Mouse (Mus musculus): Measurements from ENCODE around the gene Xpr1.

The Xpr1 gene

DNA sequence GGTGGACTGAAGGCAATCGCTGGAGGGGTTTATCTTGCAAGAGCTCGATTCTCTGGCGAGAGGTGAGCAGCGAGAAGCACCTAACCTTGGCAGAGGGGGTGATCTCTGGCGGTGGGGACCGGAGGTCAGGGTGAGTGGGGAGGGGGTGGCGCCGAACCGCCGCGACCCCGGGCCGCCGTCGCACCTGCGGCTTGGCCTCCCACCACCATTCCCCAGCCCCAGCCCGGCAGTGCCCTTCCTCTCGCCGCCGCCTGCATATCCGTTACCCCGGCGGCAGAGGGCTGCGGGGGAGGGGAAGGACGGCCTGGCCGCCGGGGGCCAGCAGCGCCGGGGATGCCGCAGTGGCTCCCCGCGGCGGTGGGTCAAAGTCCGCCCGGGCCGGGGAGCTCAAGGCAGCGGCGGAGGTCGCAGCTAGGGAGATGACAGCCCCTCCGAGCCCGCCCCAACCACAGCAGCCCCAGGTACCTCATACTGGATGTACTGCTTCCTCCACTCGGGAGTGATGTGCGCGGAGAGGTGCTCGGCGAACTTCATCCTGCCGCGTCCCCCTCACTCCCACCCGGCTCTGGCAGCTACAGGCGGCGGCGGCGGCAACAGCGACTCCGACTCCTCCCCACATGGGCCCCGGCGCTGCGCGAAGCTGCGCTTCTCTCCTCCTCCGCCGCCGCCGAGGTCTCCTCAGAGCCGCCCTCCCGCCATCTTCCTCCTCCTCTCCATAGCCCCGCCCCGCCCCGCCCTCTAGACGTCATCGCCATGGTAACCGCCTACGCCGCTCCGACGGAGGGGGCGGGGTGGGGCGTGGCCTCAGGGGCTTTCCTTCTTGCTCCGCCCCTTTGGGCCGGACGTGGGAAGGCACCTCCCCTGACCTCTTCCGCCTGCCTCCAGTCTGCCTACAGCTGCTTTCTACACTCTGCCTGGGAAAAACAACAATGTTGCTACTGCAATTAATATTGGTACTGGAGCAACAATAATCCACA, at the start of gene Xpr1:
Gene Xpr1, minus strand, starts transcription at position 715 of the 977 bp plus-strand sequence.
- peak; percentile 99 for DNase-seq (ENCODE audit: low read depth)

DNA sequence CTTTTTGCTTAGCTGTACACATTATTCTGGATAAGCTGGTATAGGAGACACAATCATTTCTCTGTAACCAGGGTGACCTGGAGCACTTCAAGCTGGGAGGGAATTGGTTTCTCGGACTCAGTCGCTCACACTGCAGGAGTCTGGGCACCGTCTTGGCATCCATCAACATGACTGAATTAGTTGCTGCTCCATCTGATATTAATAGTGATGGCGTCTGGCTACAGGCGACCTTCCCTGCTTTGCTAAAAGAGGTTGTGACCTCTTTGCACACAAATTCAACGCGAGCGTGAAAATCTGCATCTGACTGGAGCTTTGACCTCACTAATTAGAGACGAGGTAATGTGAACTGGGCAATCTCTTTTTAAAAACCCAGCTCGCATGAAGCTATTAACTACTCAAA, 46.2 kb upstream of the Xpr1 start:
- DNase-seq (ENCODE audit: low read depth), result no peak

DNA sequence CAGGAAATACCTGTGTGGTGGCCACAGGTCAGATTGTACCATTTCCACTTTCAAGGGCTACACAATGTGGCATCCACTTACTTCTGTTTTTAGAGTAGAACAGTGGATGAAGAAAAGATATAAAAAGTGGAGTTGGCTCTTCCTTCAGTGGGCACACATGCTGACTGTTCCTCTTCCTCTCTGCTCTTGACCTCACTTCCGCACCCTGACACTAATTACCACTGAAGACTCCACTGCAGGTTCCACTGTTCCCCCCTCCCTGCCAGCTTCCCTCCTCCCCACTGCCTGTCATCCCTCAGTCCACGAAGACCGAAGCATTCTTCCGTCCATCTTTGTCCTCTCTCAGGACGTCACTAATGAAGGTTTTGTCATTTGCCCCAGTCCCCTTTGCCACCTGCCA, 45.4 kb upstream of the Xpr1 start:
- no peak for DNase-seq (ENCODE audit: low read depth)

DNA sequence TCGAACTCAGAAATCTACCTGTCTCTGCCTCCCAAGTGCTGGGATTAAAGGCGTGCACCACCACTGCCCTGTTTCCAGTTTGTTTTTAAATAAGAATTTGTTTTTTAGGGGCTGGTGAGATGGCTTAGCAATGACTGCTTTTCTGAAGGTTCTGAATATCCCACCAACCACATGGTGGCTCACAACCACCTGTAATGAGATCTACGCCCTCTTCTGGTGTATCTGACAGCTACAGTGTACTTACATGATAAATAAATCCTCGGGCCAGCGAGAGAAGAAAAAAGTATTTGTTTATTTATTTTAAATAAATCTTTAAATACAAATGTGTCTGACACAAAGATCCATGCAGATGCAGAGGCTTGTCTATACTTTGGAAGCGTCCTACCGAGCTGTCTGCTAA, 40.3 kb upstream of the Xpr1 start:
- DNase-seq (ENCODE audit: low read depth), result peak; percentile 44

DNA sequence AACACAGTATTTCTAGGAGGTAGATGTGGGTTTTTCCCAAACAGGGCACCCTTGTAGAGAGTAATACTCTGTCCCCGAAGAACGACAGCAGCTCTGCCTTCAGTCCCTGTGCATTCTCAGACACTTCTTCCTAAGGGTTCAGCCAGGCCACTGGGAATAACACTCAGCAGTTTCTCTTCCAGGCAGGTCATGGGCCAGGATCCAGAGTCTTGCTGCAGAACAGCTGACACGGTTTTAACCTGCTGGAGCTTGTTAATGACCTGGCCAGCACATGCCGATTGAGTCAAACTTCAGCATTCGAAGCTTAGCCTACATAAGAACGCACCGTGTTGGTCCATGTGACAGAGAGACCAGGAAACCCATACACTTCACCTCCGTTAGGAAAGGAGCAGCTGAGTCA, 36.0 kb upstream of the Xpr1 start:
- DNase-seq (ENCODE audit: low read depth), result peak; percentile 5

DNA sequence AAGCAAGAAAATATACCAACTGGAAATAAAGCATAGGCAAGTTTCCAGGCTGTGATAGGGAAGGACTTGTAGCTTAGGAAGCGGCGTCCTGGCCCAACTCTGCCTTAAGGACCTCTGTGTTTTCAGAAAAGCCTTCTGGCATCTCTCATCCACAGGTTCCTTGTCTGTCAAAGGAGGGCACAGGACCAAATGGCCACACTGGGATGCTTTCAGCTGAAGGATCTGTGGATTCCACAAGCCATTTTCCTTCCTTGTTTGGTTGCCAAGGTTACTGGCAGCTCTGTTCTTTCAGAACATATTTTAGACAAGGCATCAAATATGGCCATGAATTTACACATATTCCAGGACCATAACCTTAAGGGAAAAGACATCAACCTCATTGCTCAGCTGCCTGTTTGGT, 31.7 kb upstream of the Xpr1 start:
- no peak for DNase-seq (ENCODE audit: low read depth)

DNA sequence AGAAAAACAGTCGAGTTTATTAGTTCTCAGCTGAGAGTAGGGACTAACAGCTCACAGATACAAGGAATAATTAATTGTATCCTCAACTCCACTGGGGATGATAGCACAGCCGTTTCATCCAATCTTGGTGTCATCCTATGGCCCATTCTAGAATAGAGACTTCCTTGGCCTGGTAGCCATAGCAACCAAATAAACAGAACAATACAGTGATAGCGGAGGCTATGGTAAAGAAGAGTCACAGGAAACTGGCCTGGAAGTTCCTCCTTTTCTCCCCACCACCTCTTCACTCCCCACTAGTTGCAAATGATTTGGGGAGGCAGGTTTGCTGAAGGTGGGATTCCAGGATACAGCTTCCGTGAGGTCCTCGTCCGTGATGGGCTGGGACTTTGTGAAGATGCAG, 30.1 kb upstream of the Xpr1 start:
- no peak for DNase-seq (ENCODE audit: low read depth)

DNA sequence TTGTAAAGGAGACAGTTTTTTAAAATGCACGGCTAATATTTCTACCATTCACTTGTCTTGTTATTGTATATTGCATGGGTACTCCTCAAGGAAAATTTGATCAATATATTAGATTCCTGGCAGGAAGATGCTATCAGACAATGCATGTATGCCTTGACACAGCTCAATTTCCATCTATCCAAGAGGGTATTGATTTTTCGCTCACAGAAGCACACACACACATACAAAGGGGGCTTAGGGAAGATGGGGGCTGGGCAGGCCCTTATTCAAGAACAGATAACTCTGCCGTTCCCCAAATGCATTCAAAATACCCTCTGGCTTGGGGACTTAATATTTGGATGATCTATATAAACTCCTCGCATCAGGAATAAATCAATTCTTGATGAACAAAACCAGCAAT, 25.9 kb upstream of the Xpr1 start:
- DNase-seq (ENCODE audit: low read depth), result no peak

DNA sequence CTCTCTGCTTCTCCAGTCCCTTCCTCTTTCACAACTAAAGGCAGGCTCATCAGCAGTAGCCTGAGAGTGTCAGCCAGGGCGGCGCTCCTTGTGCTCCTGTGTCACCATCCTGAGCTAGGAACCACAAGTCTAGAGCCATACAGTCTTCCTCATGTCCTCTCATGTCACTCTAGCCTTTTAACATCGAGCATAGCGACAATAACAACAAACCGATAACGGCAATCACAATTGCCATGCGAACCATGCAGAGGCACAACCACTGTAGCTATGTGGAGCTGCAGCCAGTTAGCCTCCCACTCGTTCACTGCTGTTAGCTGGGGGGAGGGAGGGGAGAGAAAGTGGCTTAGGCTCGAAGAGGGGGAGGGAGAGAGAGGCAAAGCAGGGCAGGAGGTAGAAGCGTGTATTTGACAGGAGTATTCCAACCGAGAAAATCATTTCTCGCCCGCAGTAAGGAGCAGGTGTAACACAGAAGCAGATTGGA, 25.3 kb upstream of the Xpr1 start:
- DNase-seq (ENCODE audit: low read depth), result no peak

DNA sequence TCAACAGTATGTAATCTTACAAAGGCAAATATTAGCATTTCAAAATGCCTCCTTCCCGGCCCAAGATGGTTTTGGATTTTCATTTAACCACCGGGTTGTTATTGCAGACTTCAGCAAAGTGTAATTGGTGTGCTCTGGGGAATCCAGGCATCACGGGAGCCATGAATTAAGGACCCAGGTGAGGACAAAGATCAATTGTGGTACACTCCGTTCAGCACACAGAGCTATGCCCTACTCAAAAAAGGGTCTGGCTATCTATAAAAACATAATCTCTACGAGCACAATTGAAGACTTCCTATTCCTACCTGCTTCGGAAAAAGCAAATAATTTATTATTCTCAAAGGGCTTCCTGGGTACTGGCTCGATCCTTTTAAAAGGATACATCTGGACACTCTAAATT, 22.3 kb upstream of the Xpr1 start:
- no peak for DNase-seq (ENCODE audit: low read depth)

DNA sequence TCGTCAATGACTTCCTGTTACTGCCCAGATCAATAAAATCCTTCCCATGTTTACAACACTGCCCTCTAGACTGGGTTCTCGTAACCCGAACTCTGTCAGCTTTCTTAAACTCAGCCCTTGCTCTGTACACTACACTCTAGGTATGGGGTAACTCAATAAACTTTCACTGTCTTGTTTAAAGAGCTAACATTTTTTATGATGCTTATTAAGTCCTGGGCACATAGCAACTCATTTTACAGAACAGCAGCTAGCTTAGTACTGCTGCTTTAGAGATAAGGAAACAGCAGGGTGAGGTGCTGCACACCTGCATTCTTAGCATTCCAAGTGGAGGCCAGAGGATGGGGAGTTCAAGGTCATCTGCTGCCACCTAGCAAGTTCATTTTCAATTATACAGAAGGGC, 21.3 kb upstream of the Xpr1 start:
- DNase-seq (ENCODE audit: low read depth), result no peak

DNA sequence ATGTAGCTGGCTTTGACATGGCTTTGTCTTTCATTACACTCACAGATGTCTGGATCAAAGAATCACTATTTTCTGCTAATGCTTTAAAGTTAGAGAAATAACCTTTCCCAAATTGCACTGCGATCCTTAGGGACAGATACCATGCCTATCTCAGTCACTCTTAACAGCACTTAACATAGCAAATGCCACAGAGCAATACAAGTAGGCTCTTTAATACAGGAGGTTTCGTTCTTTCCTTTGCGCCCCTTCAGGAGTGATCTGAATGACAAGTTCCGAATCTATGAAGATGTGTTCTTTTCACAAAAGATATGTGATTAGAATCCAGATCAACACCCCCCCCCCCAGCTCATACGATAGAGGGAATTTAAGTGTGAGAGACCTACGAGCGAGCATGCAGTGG, 12.1 kb upstream of the Xpr1 start:
- DNase-seq (ENCODE audit: low read depth), result no peak

DNA sequence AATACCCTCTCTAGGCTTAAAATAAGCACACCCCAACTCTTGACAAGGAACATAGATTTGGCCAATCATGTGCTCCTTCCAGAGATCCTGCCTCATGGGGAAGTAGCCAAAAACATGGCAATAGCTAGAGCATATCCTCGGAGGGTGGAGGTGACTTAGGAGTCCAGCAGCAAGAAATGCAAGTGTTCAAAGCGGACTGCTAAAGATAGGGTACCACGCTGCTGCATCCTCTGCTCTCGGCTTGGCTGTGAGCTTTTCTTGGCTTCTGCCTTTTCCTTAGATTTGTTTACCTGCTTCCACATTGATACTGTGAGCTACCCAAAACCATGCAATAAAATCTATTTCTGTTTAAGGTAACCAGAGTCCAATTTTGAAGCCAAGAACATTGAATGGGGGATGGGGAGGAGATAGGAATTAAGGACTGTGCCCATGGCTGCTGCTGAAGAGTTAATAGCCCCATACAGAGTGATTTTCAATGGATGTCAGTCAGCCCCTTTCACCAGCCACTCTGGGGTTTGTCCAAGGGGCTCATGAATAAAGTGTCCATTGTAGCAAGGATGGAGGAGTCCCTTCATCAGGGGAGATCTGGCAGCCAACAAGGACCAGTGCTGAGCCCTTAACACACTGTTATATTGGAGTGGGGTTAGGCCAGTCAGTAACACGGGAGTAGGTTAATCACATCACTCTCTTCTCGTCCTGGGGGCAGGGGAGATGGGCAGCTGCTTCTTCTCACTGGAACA, 10.1 kb upstream of the Xpr1 start:
- no peak for DNase-seq (ENCODE audit: low read depth)

DNA sequence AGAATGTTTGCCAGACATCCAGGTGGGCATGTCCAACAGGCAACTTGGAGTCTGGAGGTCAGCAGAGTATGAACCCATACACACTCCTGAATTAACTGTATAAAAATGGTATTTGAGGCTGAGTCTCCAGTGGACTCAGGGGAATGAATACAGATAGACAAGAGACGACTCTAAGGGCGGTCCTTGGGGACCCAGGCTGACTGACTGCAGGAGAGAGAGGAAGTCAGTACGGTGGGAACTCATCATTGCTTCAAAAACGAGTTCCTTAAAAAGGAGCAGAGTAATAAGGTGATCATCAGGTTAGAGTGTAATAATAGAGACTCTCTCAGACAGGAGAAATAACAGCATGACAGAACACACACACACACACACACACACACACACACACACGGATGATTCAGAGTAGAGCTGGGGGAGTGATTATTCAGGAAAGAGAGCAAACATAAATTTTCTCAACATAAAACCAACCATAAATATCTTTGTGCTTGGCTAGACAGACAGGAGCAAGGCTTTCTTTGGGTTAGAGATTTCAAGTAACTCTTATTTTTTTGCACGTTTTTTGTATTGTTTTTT, 8.6 kb upstream of the Xpr1 start:
- peak; percentile 12 for DNase-seq (ENCODE audit: low read depth)

DNA sequence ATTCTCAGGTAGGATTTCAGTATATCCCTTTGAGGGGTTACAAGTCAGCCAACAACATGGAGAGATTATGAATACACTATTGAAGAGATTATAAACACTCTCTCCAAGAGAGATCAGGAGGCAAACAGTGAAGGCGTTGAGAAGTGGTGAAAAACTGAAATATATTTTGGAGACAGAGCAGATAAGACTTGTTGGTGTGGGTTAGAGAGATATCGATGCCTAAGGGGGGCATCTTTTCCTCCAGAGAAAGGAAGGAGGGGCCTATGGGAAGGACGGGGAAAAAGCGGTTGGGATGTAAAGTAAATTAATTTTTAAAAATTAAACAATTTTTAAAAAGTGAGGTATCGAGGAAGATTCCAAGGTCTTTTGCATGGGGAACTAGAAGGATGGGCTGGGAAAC, 8.1 kb upstream of the Xpr1 start:
- DNase-seq (ENCODE audit: low read depth), result no peak

DNA sequence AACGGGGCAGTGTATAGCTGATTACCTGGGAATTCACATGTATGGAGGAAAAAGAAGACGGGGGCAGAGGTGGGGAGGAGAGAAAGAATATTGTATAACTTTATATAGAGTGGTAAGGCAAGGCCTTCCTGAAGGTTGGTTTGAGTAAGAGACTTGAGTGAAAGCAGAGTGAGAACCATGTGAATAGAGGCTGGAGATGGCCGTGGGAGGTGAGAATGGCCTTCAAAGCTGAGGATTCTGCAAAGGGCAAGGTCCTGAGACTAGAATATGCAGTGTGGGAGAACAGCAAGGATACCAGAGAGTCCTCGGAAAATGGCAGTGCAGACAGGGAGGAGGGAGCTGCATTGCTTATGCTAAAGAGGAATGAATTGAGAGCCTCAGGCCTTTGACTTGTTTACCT, 6.6 kb upstream of the Xpr1 start:
- DNase-seq (ENCODE audit: low read depth), result no peak

DNA sequence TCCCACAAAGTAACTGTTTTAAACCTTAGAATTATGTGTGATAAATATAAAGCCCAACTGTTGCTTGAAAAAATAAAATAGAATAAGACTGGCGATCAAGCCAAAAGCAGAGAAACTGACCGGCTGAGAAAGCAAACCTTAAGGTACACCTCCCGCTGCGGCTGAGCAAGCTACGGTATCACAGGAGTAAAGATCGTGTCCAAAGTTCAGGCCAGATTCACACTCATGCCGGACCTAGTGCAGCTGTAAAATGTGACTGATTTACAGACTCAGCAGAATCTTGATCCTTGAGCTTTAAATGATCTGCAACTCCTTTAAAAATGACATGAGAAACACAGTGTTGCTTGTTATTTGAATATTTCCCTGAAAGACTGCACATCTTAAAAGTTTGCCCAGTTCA, 4.8 kb upstream of the Xpr1 start:
- no peak for DNase-seq (ENCODE audit: low read depth)

DNA sequence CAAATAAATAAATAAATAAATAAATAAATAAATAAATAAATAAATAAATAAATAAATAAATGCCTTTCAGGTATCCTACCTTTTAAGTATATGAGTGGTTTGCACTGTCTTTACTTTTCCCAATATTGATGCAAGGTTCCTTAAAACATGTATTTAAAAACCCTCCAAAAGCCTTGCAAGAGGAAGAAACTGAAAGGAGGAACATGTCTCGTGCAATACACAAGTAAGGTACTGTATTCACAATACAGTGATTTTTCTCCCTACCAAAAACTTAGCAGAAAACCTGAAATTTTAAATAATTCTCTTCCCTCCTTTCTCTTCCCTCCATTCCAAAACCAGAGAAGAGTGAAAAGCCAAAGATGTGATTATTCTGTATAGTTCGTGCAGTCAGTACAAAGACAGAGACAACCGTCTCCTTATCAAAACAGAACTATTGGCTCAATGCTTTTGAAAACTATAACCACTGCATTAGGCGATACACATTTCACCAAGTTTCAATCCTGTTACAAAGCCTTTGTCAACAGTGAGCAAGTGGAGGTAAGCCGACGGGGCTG, 991 bp downstream of the Xpr1 start:
- DNase-seq (ENCODE audit: low read depth), result peak; percentile 35

DNA sequence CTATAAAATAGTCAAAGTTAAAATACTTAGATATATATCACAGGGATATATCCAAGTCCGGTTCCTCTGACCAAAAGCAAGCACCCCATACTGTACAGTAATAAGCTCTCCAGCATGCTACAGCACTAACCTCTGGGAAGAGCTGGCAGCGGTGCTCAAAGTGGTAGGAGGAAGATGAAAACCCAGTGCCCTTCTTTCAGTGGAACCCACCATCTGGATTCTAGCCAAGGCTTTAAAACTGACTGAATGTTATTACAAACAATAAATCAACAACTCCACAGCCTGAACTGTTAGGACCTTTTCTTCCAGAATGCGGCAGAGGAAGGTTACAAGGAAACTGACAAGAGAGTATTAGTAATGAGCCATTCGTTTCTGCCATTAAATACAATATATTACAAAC, 1.8 kb downstream of the Xpr1 start:
- no peak for DNase-seq (ENCODE audit: low read depth)

DNA sequence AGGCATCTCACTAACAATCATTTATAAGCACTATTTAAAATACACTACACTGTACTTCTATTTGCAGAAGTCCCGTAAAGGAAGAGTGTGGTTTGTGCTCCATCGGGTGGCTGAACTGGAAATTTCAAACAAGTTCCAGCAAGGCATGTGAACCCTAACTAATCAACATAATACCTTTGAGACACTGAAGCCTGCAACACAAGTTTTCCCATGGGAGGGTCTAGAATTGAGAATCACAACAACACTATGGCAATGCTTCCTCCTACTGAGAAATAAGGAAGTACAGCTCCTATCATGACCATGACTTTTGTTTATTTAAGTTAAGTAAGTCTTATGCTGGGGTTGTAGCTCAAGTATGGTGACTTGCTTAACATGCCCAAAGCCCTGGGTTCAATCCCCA, 4.5 kb downstream of the Xpr1 start:
- DNase-seq (ENCODE audit: low read depth), result no peak

DNA sequence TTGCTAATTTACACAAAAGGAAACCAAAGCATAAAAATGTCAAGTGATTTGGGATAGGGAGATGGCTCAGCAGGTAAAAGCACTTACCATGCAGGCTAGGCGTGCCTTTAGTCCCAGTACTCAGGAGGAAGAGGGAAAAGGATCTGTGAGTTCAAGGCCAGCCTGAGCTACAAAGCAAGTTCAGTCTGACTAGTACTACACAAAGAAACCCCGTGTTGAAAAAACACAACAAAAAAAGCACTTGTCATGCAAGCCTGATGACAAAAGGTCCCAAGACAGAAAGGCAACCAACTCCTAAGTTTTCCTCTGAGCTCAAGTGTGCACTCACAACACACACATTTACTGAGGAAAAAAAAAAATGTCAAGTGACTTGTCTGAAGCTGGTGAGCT, 8.6 kb downstream of the Xpr1 start:
- DNase-seq (ENCODE audit: low read depth), result no peak

DNA sequence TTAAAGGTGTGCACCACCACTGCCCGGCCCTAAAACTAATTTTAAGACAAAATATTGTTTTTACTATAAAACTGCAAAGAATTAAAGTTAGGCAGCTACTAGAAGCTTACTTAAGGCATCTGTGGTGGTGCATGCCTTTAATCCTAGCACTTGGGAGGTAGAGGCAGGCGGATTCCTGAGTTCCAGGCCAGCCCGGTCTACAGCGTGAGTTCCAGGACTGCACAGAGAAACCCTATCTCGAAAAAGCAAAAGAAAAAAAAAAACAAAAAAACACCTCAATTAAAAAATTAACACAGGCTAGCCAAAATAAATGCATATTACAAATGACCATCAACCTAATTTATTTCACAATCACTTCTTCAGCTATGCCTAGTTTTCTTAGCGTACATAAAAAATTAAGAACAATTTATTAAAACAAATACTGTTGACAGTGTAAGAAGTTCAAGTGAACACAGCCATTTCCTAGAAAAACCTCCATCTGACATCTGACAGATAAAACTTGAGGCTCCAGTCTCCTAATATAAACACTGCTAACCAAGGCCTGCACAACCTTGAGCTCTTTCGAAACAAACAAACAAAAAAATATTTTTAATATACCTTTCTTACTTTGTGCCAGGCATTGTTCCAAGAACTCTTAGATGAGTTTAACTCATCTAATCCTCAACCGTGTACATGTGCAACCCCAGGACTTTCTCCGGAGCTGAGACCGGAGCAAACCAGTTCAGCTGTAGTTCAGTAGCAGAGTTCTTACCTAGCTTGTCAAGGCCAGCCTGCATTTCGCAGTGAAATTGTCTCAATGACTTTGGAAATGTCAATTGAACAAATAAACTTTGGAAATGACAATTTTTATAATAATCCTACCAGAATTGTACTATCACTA, 9.3 kb downstream of the Xpr1 start:
- no peak for DNase-seq (ENCODE audit: low read depth)

All from NIH3T3 (cell line).